ENCODE assay signal across 20 mouse cellular contexts in the genomic region with DNA sequence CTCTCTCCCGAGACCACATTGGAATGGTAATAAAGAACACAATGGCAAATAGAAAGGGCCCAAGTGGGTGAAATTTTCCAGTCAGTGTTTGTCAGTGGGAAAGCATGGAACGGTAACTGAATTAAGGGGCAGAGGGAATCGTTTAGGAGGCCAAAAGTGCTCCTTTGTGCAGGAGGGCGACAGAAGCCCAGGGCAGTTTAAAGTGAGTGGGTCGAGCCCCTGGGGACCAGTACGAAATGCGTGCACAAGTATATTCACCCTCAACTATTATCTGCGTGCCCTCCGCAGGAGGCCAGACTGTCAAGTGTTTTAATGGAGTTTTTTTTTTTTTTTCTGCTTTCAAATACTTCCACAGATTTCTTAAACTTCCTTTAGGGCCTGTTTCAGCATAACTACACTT.
"Had no signal": no experiment of that assay in that cellular context is flagged by ENCODE, and none has a peak within 500 bp of the region (broad histone marks: within the 10 kb centered on the region; RNA-seq: fewer than 3 reads in every experiment).

No protein-coding gene starts in this region.

- H3K27me3 ChIP-seq: limb, embryonic 13.5 days; liver, embryonic 12.5 days; liver, embryonic 15.5 days; lung, embryonic 15.5 days; megakaryocyte, embryonic 14.5 days; stomach, embryonic 15.5 days had no signal

- H3K9me3 ChIP-seq: limb, embryonic 10.5 days; limb, embryonic 13.5 days; liver, embryonic 12.5 days; liver, embryonic 15.5 days; lung, embryonic 15.5 days; megakaryocyte, embryonic 14.5 days; stomach, embryonic 15.5 days had no signal

- H3K4me1 ChIP-seq: limb, embryonic 10.5 days; limb, embryonic 13.5 days; liver, embryonic 12.5 days; liver, embryonic 15.5 days; lung, embryonic 15.5 days; stomach, embryonic 15.5 days had no signal

- H3K4me3 ChIP-seq: layer of hippocampus, adult 2 months; limb, embryonic 10.5 days; limb, embryonic 13.5 days; liver, embryonic 12.5 days; liver, embryonic 15.5 days; lung, embryonic 15.5 days; megakaryocyte, embryonic 14.5 days; stomach, embryonic 15.5 days had no signal

- H3K27ac ChIP-seq: kidney, postnatal 0 days; layer of hippocampus, adult 2 months; limb, embryonic 10.5 days; limb, embryonic 13.5 days; liver, embryonic 12.5 days; liver, embryonic 15.5 days; lung, embryonic 15.5 days; stomach, embryonic 15.5 days had no signal

- H3K4me2 ChIP-seq: limb, embryonic 13.5 days; liver, embryonic 12.5 days; liver, embryonic 15.5 days; lung, embryonic 15.5 days; midbrain, embryonic 11.5 days; stomach, embryonic 15.5 days had no signal

- DNase-seq: kidney, adult 2 months; kidney, postnatal 25 days; layer of hippocampus, adult 9-11 months; lung, adult 18-20 months; lung, postnatal 10 days; lung, postnatal 36 days; midbrain, embryonic 14.5 days; right cerebral cortex, postnatal 25 days; spleen, adult 18-20 months; thymus, postnatal 25 days had no signal

- H3K36me3 ChIP-seq: limb, embryonic 10.5 days; limb, embryonic 13.5 days; liver, embryonic 12.5 days; liver, embryonic 15.5 days; lung, embryonic 15.5 days; stomach, embryonic 15.5 days had no signal

- H3K9ac ChIP-seq: limb, embryonic 13.5 days; liver, embryonic 12.5 days; liver, embryonic 15.5 days; lung, embryonic 15.5 days; stomach, embryonic 15.5 days had no signal

- ATAC-seq: liver, embryonic 12.5 days had no signal
